Mouse (Mus musculus) heart, adult 9 months (tissue): ENCODE data around the gene Ctnnbip1.

ENCODE experiments used
- DNase-seq, 2 experiments: peaks; one replicate each; pipeline ENCODE4 v3.0.0; 2022; ENCODE audit warnings: low spot score in 2 of 2

Ctnnbip1 gene

GRCm38 (mm10) chr4:149561986-149562904 lies 44.2 kb downstream of the Ctnnbip1 start:
- peak; percentile 80 to 83 for DNase-seq

DNA sequence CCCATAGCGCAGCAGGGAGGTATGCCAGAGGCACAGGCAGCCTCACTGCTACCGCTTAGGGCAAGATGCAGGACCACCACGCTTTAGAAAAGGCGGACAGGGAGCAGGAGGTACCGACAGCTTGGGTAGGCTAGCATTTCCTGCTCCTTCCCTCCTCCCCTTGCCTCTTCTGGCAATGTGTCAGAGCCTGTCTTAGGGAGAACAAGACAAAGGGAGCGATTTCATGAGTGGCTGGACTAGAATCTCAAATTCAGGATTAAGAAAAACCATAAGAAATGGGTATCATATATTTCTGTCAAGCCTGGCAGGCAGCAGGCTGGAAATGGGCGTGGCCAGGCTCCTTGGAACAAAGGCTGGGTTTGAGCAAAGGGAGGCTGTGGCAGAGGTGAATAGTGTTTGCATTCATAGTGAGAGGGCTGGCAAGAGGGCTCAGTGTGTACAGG lies 44.9 kb downstream of the Ctnnbip1 start:
- DNase-seq = peak in 1 of 2 experiments; percentile 43

DNA sequence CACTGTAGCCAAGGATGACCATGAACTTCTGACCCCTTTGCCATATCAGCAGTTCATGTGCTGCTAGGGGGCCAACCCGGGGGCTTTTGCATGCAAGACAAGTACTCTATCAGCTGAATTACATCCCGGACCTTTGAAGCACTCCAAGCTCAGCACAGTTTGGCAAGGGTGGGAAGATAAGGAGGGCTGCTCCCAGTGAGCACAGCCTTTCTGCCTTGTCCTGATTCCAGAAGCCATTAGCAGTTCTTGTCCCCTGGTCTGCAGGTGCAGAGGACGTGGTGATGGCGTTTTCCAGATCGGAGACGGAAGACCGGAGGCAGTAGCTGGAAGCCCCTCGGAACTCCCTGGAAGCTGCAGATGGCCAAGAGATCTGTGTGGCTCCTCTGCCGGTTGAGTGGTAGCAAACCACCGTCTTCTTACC lies 45.9 kb downstream of the Ctnnbip1 start:
- no peak for DNase-seq

- DNase-seq = peak; percentile 79 to 85
Measured at GRCm38 (mm10) chr4:149564452-149565407, 46.7 kb downstream of the Ctnnbip1 start.

- DNase-seq = no peak
Measured at GRCm38 (mm10) chr4:149567432-149568026, 49.5 kb downstream of the Ctnnbip1 start.

DNA sequence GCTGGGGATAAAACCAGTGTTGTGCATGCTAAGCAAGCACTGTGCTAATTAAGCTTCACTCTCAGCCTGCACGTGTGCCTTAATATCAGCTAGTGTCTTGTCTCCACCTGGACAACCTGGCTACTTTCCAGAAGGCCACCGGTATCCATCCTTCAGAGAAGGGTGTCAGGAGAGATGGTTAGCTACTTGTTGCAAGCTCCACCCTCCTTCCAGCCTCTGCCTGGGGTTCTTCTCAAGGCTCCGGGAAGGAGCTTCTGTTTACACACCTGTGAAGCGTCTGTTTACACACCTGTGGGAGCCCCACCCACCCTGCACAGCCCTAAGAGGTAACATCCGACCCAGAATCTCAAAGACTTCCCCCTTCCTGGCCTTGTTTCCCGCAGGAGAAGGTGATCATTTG lies 50.6 kb downstream of the Ctnnbip1 start:
- DNase-seq = no peak

GRCm38 (mm10) chr4:149569781-149570497 lies 51.9 kb downstream of the Ctnnbip1 start:
- no peak for DNase-seq

- DNase-seq = no peak
Measured at GRCm38 (mm10) chr4:149570498-149570863, 52.4 kb downstream of the Ctnnbip1 start.

DNA sequence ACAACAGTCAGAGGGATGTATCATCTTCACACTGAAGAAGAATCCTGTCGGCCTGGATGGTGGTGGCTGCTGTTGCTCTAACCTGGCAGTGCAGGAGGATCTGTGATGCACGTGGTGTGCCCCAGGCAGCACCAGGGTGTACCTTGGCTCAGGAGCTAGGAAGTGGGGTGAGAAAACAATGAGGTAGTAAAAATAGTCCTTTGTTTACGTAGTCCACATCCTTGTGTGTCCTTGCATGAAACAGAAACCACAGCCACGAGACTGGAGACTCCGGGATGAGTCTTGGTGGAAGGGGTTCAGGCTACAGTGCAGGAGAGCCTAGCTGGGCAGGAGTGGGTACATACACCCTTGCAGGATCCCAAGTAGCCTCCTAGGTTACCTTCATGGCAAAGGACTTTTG lies 53.2 kb downstream of the Ctnnbip1 start:
- peak; percentile 37 to 66 for DNase-seq

- DNase-seq = peak; percentile 50 to 57
Measured at GRCm38 (mm10) chr4:149571651-149572149, 53.7 kb downstream of the Ctnnbip1 start.

- no peak for DNase-seq
Measured at GRCm38 (mm10) chr4:149572446-149572845, 54.4 kb downstream of the Ctnnbip1 start.

DNA sequence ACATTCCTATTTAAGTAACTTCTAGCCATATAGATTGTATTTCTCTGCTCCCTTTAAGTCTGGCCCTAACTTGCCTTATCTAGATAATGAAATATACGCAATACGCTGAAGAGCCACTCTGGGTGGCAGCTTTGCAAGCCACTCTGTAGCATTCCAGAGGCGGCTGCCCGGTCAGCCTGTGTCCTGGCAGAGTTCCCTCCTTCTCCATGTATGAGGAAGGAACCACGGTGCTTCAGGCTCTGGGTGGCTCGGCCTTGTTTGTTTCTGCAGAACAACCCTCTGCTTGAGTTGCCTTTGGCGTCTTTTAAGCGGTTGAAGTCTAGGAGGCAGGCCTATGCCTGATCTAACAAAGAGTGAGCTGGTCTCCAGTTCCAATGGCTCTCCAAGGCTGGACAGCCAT lies 54.8 kb downstream of the Ctnnbip1 start:
- DNase-seq = no peak

- DNase-seq = peak; percentile 78 to 82
Measured at GRCm38 (mm10) chr4:149574391-149574821, 56.4 kb downstream of the Ctnnbip1 start.

DNA sequence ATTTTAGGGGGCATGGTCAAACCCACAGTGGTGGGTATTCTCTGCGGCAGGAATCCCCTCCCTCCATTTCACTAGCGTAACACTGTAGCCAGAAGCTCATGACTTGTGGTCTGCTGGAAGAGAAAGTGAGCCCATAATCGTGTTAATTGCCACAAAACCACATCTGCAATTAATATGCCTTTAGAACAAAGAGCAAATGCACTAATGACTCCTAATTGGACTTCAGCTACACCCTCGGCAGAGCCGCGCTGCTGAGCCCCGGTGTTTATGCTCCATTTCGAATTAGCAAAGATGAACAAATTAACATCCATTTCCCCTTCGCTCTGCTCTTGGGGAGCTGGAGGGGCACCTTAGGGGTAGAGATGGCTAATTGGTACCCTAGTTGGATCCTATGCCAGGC lies 58.0 kb downstream of the Ctnnbip1 start:
- no peak for DNase-seq

DNA sequence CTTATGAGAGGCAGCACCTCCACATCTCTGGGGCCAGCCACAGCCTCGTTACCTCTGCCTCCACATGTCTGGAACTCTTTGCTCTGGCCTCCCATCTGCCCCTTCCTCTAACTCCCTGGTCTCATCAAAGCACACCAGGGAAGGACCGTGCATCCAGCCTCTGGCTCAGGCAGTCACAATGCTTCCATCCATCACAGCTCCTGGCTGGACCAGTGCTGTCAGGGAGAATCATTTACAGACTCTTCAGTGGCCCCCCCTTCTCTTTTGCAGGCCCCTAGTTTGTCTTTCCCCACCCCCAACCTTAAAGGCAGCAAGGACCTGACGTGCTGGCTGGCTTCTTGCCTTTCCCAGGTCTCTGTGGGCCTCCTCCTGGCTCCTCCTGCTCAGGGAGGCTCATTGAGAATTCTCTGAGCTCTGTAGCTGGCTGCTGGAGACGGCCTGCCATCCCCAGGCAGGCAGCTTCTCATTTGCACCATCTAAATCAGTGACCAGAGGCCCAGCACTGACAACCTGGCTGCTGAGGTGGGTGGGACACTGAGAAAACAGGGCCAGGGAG lies 59.0 kb downstream of the Ctnnbip1 start:
- DNase-seq = no peak

- DNase-seq = no peak
Measured at GRCm38 (mm10) chr4:149578085-149578681, 60.1 kb downstream of the Ctnnbip1 start.

- DNase-seq = no peak
Measured at GRCm38 (mm10) chr4:149578831-149579230, 60.8 kb downstream of the Ctnnbip1 start.

GRCm38 (mm10) chr4:149585236-149585635 lies 67.2 kb downstream of the Ctnnbip1 start:
- no peak for DNase-seq

DNA sequence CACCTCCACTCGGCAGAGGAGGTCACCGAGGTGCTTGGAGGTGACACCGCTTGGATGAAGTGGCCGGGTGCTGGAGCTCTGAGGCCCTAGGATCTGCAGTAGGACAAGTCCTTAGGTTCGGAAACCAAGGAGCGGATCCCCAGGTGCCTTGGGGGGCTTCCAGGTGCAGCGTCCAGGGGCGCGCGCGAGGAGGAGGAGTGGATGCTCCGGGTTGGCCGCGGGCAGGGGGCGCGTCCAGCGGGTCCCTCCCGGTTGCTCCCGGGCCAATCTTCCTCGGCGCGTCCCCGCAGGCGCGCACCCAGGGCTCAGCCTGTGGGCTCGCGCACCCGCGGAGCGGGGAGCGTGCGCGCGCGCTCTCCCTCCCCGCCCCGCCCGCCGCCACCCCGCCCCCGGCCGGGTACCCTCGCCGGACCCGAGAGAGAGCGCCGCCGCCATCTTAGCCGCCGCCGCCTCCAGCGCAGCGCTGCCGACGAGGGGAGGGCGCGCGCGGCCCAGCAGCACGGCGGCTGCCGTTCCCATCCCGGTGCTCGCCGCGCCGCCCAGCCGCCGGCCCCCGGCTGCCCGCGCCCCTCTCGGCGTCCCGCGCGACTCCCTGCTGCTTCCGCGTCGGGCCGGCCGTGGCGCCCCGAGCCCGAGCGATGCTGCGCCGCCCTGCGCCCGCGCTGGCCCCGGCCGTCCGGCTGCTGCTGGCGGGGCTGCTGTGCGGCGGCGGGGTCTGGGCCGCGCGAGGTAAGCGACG lies 68.2 kb downstream of the Ctnnbip1 start, which contains the start of gene Clstn1:
Gene Clstn1 (plus strand): TSS at position 425 of the 739 bp plus-strand sequence.
- DNase-seq = peak; percentile 49 to 61
